In genomic region chr9:50528293-50528892, GRCm38 (mm10) we compare ENCODE assay signal across 7 mouse cellular contexts. TPM values are rescaled to one million over a fixed set of nuclear protein-coding genes. Genes with fewer than 3 reads are reported as not detected.
DNase-seq lines count a peak whose midpoint lies in the region; ATAC-seq lines count a peak whose summit lies in the region.

TSS of gene Pts (minus strand) at chr9:50528724.

- H3K9ac ChIP-seq in intestine, embryonic 15.5 days = peak within 1 kb of the TSS; percentile 69

- peak; percentile 99 for ATAC-seq in intestine, embryonic 15.5 days

- peak within 1 kb of the TSS; percentile 67 for H3K27ac ChIP-seq in intestine, embryonic 15.5 days
- peak within 1 kb of the TSS; percentile 90 for H3K27ac ChIP-seq in midbrain, embryonic 10.5 days (replicated peaks)

- no peaks in the 10 kb centered on the region for H3K27me3 ChIP-seq in intestine, embryonic 15.5 days (replicated peaks)
- no peaks in the 10 kb centered on the region for H3K27me3 ChIP-seq in midbrain, embryonic 10.5 days (ENCODE audit: low read depth, poor library complexity, severe bottlenecking)

- no peaks in the 10 kb centered on the region for H3K9me3 ChIP-seq in intestine, embryonic 15.5 days
- H3K9me3 ChIP-seq in midbrain, embryonic 10.5 days (replicated peaks) = no peaks in the 10 kb centered on the region

- peak within 1 kb of the TSS; percentile 69 for H3K4me3 ChIP-seq in intestine, embryonic 15.5 days (replicated peaks)
- peak within 1 kb of the TSS; percentile 83 for H3K4me3 ChIP-seq in midbrain, embryonic 10.5 days

- WGBS in intestine, embryonic 15.5 days = under 1% methylated on average over 54 of the region's 54 CpGs
- under 1% methylated on average over 54 of the region's 54 CpGs for whole genome bisulfite sequencing in midbrain, embryonic 10.5 days

- peaks cover 12% of the 10 kb centered on the region for H3K4me1 ChIP-seq in intestine, embryonic 15.5 days (replicated peaks)
- H3K4me1 ChIP-seq in midbrain, embryonic 10.5 days = peaks cover 13% of the 10 kb centered on the region

- DNase-seq in adrenal gland, adult 18-20 months (ENCODE audit: low spot score in 2 of 2) = peak; percentile 96 to 98
- DNase-seq in embryo, embryonic 11 days = peak; percentile 100
- peak; percentile 97 to 99 for DNase-seq in gastrocnemius, postnatal 36 days
- DNase-seq in left cerebral cortex, postnatal 25 days (ENCODE audit: low spot score in 2 of 2) = peak; percentile 97 to 98
- DNase-seq in midbrain, embryonic 10.5 days (ENCODE audit: low spot score) = peak; percentile 98
- DNase-seq in right cerebral cortex, postnatal 4 days = peak; percentile 98

- H3K36me3 ChIP-seq in intestine, embryonic 15.5 days = no peaks in the 10 kb centered on the region
- H3K36me3 ChIP-seq in midbrain, embryonic 10.5 days = 0 out of 2 replicates have a peak, but pooled peaks cover 3% of the 10 kb centered on the region

- intact Hi-C loops in gastrocnemius, postnatal 36 days (cut with DNase I) = loop anchor here (1.0 kb wide), 1 partner anchor 65 kb away; no protein-coding TSS in a partner anchor
- intact Hi-C loops in left cerebral cortex, postnatal 25 days (cut with DNase I) = loop anchor here (1.0 to 2.0 kb wide), 4 partner anchors 65 to 1034 kb away; no protein-coding TSS in a partner anchor

- H3K4me2 ChIP-seq in intestine, embryonic 15.5 days (replicated peaks) = peak within 1 kb of the TSS; percentile 62

RNA-seq across cellular contexts. Expression of gene Pts, which starts in this region (rescaled TPM):
- 10 to 100 TPM; 76.0 to 77.4 TPM for total RNA-seq in adrenal gland, adult 18-20 months (2021)
- 10 to 100 TPM in 1 of 2 experiments, 1 to 10 TPM in 1; 9.5 to 10.0 TPM for total RNA-seq in gastrocnemius, postnatal 36 days (2021)
- 93.9 and 94.1 TPM in 2 replicates for polyA plus RNA-seq in intestine, embryonic 15.5 days (2015; fragmentation: Nextera tagmentation; extraction: Ambion mirVana)
- 10 to 100 TPM; 27.6 to 29.8 TPM for total RNA-seq in left cerebral cortex, postnatal 25 days (2021)
- polyA plus RNA-seq in midbrain, embryonic 10.5 days (2016; fragmentation: Nextera tagmentation; extraction: Ambion mirVana) = 86.9 and 95.9 TPM in 2 replicates

Comparison
In these comparisons a context has a peak if more than half of its experiments do, and no peak if none do; other contexts are left out.
1. Peak in every context shown above with its lines: DNase-seq, ATAC-seq, H3K4me3 ChIP-seq and H3K27ac ChIP-seq.